Mouse (Mus musculus) stomach, postnatal 0 days (tissue): ENCODE data around the gene Vegfa.

ENCODE experiments used
- CTCF ChIP-seq: IDR thresholded peaks from 2 replicates; pipeline ENCODE4 v1.5.1; 2016; ENCODE audit warnings: antibody characterized with exemption, low read depth, mild to moderate bottlenecking, moderate library complexity
- EP300 ChIP-seq: optimal IDR thresholded peaks from 2 replicates; pipeline ENCODE3; 2016; ENCODE audit warnings: antibody characterized with exemption

- TF ChIP-seq CTCF = no peak
- no peak for TF ChIP-seq EP300
Measured at GRCm38 (mm10) chr17:46044953-46045352, 12.8 kb upstream of the Vegfa start.
